Mouse (Mus musculus) duodenum, adult 2 months (tissue): Measurements from ENCODE around the gene Nacad. TPM values are rescaled to one million over a fixed set of nuclear protein-coding genes. Genes with fewer than 3 reads are reported as not detected.

Experiments
- polyA plus RNA-seq: library from polyadenylated mRNA; depleted of rRNA; stranded (reverse); fragments of >200 nt; gene quantifications from 2 replicates; pipeline ENCODE4 v1.2.3, GENCODE M21; 2012; ENCODE audit warnings: low replicate concordance; rRNA removed

Nacad gene
- 2.8 and 3.3 TPM in 2 replicates for polyA plus RNA-seq

DNA sequence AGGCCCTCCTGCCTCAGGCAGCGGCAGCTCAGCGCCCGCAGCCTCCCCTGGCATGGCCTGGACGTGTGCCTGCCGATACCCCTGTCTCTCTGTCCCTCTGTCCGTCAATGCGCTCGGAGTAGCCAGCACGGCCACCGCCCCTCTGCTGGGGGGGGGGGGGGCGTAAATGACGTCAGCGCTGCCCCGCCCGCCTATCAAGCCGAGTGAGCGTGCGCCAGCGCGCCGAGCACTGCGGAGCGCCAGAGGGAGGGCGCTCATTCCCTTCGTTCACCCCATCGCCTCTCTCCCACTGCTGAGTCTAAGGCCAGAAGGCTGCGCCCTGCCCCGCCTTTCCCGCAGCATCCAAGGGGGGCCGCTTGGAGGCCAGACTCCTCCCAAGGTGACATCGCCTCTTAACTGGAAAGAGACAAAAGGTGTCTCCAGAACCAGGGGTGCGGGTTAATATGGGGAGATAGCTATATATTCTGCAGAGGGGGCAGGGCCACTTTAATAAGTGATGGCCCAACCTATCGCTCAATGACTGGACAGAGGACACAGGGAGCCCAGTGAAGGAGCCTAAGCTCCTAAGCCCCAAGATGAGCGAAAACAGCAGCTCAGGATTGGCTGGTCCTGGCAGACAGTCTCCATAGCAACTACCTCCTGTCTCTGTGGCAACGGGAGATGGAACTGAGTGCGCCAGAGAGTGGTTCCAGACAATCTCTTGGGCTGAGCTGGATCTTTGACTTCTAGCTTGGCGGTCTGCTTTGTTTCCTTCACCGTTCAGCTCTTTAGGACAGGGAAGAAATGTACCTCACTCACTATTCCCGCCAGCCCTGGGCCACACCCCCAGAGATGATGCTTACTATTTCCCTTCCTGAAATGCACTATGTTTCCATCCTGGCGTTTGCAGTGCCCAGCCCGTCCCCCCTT lies at the start of gene Nacad:
Gene Nacad (minus strand): TSS at position 563 of the 909 bp plus-strand sequence.

DNA sequence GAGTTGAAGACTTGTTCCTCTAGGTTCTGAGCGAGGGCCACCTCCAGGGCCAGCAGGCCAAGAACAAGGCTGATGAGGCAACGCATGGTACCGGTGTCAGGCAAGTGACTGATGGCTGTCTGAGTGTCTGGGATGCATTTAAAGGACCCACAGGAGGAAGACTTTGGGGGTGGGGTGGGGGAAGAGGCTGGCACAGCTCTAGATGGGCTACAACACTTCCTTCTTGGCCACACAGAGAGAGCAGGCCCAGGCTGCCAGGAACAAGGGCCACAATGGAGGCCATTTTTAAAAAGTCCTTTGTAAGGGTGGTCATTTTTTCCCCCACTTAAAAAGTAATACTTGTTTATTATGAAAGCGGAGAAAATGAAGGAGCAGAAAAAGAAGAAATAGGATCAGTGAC lies 32.7 kb upstream of the Nacad start, which contains the start of gene Wap:
Gene Wap (minus strand): TSS at position 101 of the 400 bp plus-strand sequence.

DNA sequence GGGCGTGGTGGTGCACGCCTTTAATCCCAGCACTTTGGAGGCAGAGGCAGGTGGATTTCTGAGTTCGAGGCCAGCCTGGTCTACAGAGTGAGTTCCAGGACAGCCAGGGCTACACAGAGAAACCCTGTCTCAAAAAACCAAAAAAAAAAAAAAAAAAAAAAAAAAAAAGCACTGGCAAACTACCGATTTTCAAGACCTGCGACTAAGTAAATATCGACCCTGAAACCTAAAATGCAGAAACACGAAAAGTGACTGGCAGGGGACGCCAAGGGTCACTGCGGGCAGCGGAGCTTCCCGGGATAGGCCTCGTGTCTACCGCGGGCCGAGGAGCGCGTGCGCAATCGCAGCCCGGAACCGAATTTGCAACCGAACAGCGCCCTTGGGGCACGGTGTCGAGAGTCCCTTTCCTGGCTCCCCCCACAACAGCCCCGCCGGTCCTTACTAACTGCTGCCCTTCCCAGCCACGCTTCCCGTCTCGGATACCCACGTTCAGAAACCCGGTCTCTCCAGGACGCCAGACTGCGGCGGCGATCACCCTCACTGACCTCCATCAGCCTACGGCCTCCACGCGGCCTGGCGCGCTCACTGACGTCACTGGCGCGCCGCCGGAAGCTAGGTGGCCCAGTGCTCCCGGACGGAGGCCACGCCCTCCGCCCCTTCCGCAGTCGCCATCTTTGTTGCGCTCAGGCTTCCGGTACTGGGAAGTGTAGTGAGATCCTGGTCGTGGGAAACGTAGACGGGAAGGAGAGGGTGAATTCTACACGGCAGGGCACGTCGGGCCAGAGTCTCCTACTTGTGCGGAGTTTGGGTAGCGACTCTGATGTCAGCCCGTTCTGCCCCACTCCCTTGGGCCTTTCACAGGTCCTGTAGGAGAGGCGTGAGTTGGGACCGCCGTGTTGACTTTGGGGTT lies 19.9 kb upstream of the Nacad start, which contains the start of gene Tbrg4:
Gene Tbrg4 (minus strand): TSS at position 590 of the 910 bp plus-strand sequence.

Other genes with a start within 250 kb of the Nacad start
- 79.2 and 81.2 TPM in 2 replicates for gene Zmiz2, start 217.0 kb downstream of the Nacad start, polyA plus RNA-seq
- gene Ppia, start 190.6 kb downstream of the Nacad start, polyA plus RNA-seq: 136 and 198 TPM in 2 replicates
- gene H2afv, start 161.6 kb downstream of the Nacad start, polyA plus RNA-seq: 42.7 and 78.6 TPM in 2 replicates
- 4.2 and 6.5 TPM in 2 replicates for gene Purb, start 130.1 kb downstream of the Nacad start, polyA plus RNA-seq
- gene Myo1g, start 85.1 kb downstream of the Nacad start, polyA plus RNA-seq: 6.1 and 10.4 TPM in 2 replicates
- gene Ccm2, start 59.2 kb downstream of the Nacad start, polyA plus RNA-seq: 30.7 and 35.2 TPM in 2 replicates
- 115 and 127 TPM in 2 replicates for gene Tbrg4, start 20.0 kb upstream of the Nacad start, polyA plus RNA-seq
- gene Wap, start 32.6 kb upstream of the Nacad start, polyA plus RNA-seq: not detected in 2 replicates
- gene Ramp3, start 52.5 kb upstream of the Nacad start, polyA plus RNA-seq: 3.1 and 5.3 TPM in 2 replicates
- not detected in 2 replicates for gene Gm11983, start 231.6 kb upstream of the Nacad start, polyA plus RNA-seq